Mouse (Mus musculus) brain, embryonic 14.5 days (tissue): ENCODE measurements at regions not wholly inside any gene's neighbourhood (a gene's known extent, or its start where the extent isn't known, plus 50 kb on each side); places are given as distances from the start of the nearest gene placed in this dataset.

Source experiments
- CTCF ChIP-seq: fragments of 200-500 bp; IDR thresholded peaks from 2 replicates; pipeline ENCODE4 v1.5.1; 2012; ENCODE audit warnings: inconsistent platforms, mild to moderate bottlenecking, moderate library complexity, borderline replicate concordance; ENCODE audit not compliant: insufficient read depth, insufficient read length; ENCODE audit errors: extremely low read depth
- POLR2A ChIP-seq: fragments of 200-500 bp; IDR thresholded peaks from 2 replicates; pipeline ENCODE4 v1.6.1; 2012; ENCODE audit warnings: mild to moderate bottlenecking, inconsistent platforms, borderline replicate concordance; ENCODE audit not compliant: poor library complexity, insufficient read depth, insufficient read length, severe bottlenecking; ENCODE audit errors: extremely low read depth

- TF ChIP-seq CTCF (no peak), POLR2A (no peak)
These were observed 175.3 kb upstream of the Ccdc54 start for GRCm38 (mm10) chr16:50766055-50766770.
